Mouse (Mus musculus) kidney, embryonic 15.5 days (tissue): ENCODE results near the gene Krtap4-7. TPM values are rescaled to one million over a fixed set of nuclear protein-coding genes. Genes with fewer than 3 reads are reported as not detected.
"Not testable (repeated sequence)": the region's sequence is repeated elsewhere in the genome, so short reads cannot be mapped to it uniquely, and the experiment has no call there.

Experiments used
- ATAC-seq: fragments of 200-750 bp; cut with Nextera tagmentation; replicated peaks from 2 replicates; pipeline ENCODE4 v1.8.0; 2017; ENCODE audit warnings: moderate TSS enrichment; ENCODE audit not compliant: low FRiP score
- H3K27ac ChIP-seq: fragments of 300-500 bp; sonication (generic); 2 replicates; pipeline ENCODE4 v1.5.1; 2015; ENCODE audit warnings: mild to moderate bottlenecking, inconsistent platforms
- H3K27me3 ChIP-seq: fragments of 300-500 bp; sonication (generic); 2 replicates; pipeline ENCODE4 v1.6.1; 2015; ENCODE audit warnings: inconsistent platforms
- H3K36me3 ChIP-seq: fragments of 300-500 bp; sonication (generic); 2 replicates; pipeline ENCODE4 v1.6.1; 2015; ENCODE audit warnings: inconsistent platforms
- H3K4me1 ChIP-seq: fragments of 300-500 bp; sonication (generic); 2 replicates; pipeline ENCODE4 v1.6.1; 2015; ENCODE audit warnings: inconsistent platforms
- H3K4me2 ChIP-seq: fragments of 300-500 bp; sonication (generic); 2 replicates; pipeline ENCODE4 v1.6.1; 2015; ENCODE audit warnings: moderate library complexity, mild to moderate bottlenecking, inconsistent platforms
- H3K4me3 ChIP-seq: fragments of 300-500 bp; sonication (generic); replicated peaks from 2 replicates; pipeline ENCODE4 v1.5.1; 2015; ENCODE audit warnings: mild to moderate bottlenecking, inconsistent platforms
- H3K9ac ChIP-seq: fragments of 300-500 bp; sonication (generic); 2 replicates; pipeline ENCODE4 v1.6.1; 2015; ENCODE audit warnings: mild to moderate bottlenecking, inconsistent platforms
- H3K9me3 ChIP-seq: fragments of 300-500 bp; sonication (generic); replicated peaks from 2 replicates; pipeline ENCODE4 v1.6.1; 2016; ENCODE audit warnings: inconsistent platforms
- WGBS: fragments of 180-500 bp; shearing (Covaris S2); methylation state at CpG from one replicate; pipeline ENCODE4 v1.1.7; 2015; ENCODE audit warnings: mixed read lengths; 5-methylcytosine and 5-hydroxymethylcytosine counted together
- polyA plus RNA-seq: library from polyadenylated mRNA; unstranded; fragments of >200 nt; fragmentation: Nextera tagmentation; extraction: Ambion mirVana; gene quantifications from 2 replicates; pipeline ENCODE4 v1.2.1, GENCODE M21; 2015

The Krtap4-7 gene
- polyA plus RNA-seq, 1 experiment from 2014 or later: not detected

- H3K9me3 ChIP-seq: no peaks in the 10 kb centered on the region
- ATAC-seq: no peak
- no peak overlapping the region for H3K4me3 ChIP-seq
- 66% methylated on average over 1 of the region's 1 CpGs for WGBS
- H3K27ac ChIP-seq: no peak overlapping the region
- H3K4me2 ChIP-seq: no peak overlapping the region
- H3K9ac ChIP-seq: no peak overlapping the region
- no peaks in the 10 kb centered on the region for H3K4me1 ChIP-seq
- H3K36me3 ChIP-seq: no peaks in the 10 kb centered on the region
- no peaks in the 10 kb centered on the region for H3K27me3 ChIP-seq
These were observed 6.8 kb downstream of the Krtap4-7 start for GRCm38 (mm10) chr11:99637086-99637485.

- no peak for ATAC-seq
- 34% methylated on average over 8 of the region's 8 CpGs for WGBS
- no peaks in the 10 kb centered on the region for H3K27me3 ChIP-seq
- no peak within 1 kb of the TSS for H3K9ac ChIP-seq
- H3K4me2 ChIP-seq: no peak within 1 kb of the TSS
- H3K36me3 ChIP-seq: no peaks in the 10 kb centered on the region
- no peaks in the 10 kb centered on the region for H3K4me1 ChIP-seq
- H3K27ac ChIP-seq: no peak within 1 kb of the TSS
- no peaks in the 10 kb centered on the region for H3K9me3 ChIP-seq
- H3K4me3 ChIP-seq: no peak within 1 kb of the TSS
These were observed 9.2 kb downstream of the Krtap4-7 start, which contains the start of gene Krtap4-2 for GRCm38 (mm10) chr11:99634653-99635134. Krtap4-2 (minus strand) TSS chr11:99635084.

- H3K9ac ChIP-seq: no peak overlapping the region
- ATAC-seq: no peak
- 61% methylated on average over 2 of the region's 2 CpGs for WGBS
- no peaks in the 10 kb centered on the region for H3K4me1 ChIP-seq
- no peaks in the 10 kb centered on the region for H3K36me3 ChIP-seq
- no peaks in the 10 kb centered on the region for H3K27me3 ChIP-seq
- H3K27ac ChIP-seq: no peak overlapping the region
- H3K9me3 ChIP-seq: no peaks in the 10 kb centered on the region
- H3K4me3 ChIP-seq: no peak overlapping the region
- H3K4me2 ChIP-seq: no peak overlapping the region
These were observed 10.6 kb downstream of the Krtap4-7 start for GRCm38 (mm10) chr11:99633293-99633692.

GRCm38 (mm10) chr11:99630890-99631289 is 13.0 kb downstream of the Krtap4-7 start:
- no peak for ATAC-seq
- WGBS: 79% methylated on average over 3 of the region's 3 CpGs
- no peak overlapping the region for H3K27ac ChIP-seq
- no peaks in the 10 kb centered on the region for H3K9me3 ChIP-seq
- H3K4me2 ChIP-seq: no peak overlapping the region
- H3K9ac ChIP-seq: no peak overlapping the region
- no peaks in the 10 kb centered on the region for H3K36me3 ChIP-seq
- no peaks in the 10 kb centered on the region for H3K27me3 ChIP-seq
- H3K4me3 ChIP-seq: no peak overlapping the region
- H3K4me1 ChIP-seq: no peaks in the 10 kb centered on the region

GRCm38 (mm10) chr11:99628138-99628537 is 15.8 kb downstream of the Krtap4-7 start, which contains the start of gene Krtap4-1:
Krtap4-1 (minus strand) TSS chr11:99628238.
- H3K9ac ChIP-seq: no peak within 1 kb of the TSS
- no peaks in the 10 kb centered on the region for H3K4me1 ChIP-seq
- no peaks in the 10 kb centered on the region for H3K36me3 ChIP-seq
- H3K4me3 ChIP-seq: no peak within 1 kb of the TSS
- H3K27me3 ChIP-seq: no peaks in the 10 kb centered on the region
- no peak within 1 kb of the TSS for H3K4me2 ChIP-seq
- WGBS: 86% methylated on average over 4 of the region's 4 CpGs
- no peak for ATAC-seq
- no peaks in the 10 kb centered on the region for H3K9me3 ChIP-seq
- no peak within 1 kb of the TSS for H3K27ac ChIP-seq

GRCm38 (mm10) chr11:99620335-99620734 is 23.6 kb downstream of the Krtap4-7 start, which contains the start of gene Gm11562:
Gm11562 (minus strand) TSS chr11:99620435.
- 82% methylated on average over 2 of the region's 2 CpGs for WGBS
- Histone ChIP-seq H3K9ac (no peak within 1 kb of the TSS), H3K4me1 (no peaks in the 10 kb centered on the region), H3K27ac (no peak within 1 kb of the TSS), H3K9me3 (no peaks in the 10 kb centered on the region), H3K4me2 (no peak within 1 kb of the TSS), H3K4me3 (no peak within 1 kb of the TSS), H3K36me3 (no peaks in the 10 kb centered on the region), H3K27me3 (no peaks in the 10 kb centered on the region)
- no peak for ATAC-seq

- WGBS: 76% methylated on average over 3 of the region's 3 CpGs
- Histone ChIP-seq H3K9ac (no peak within 1 kb of the TSS), H3K27ac (no peak within 1 kb of the TSS), H3K4me3 (no peak within 1 kb of the TSS), H3K27me3 (no peaks in the 10 kb centered on the region), H3K4me1 (no peaks in the 10 kb centered on the region), H3K9me3 (no peaks in the 10 kb centered on the region), H3K4me2 (no peak within 1 kb of the TSS), H3K36me3 (no peaks in the 10 kb centered on the region)
- ATAC-seq: no peak
These were observed 29.0 kb downstream of the Krtap4-7 start, which contains the start of gene Krtap2-4 for GRCm38 (mm10) chr11:99614796-99615363. Krtap2-4 (minus strand) TSS chr11:99614846.

GRCm38 (mm10) chr11:99610089-99610488 is 33.8 kb downstream of the Krtap4-7 start, which contains the start of gene Gm11937:
Gm11937 (minus strand) TSS chr11:99610189.
- not testable (repeated sequence) for H3K4me2 ChIP-seq, H3K27me3 ChIP-seq, H3K9ac ChIP-seq, H3K36me3 ChIP-seq, H3K4me3 ChIP-seq, H3K27ac ChIP-seq, ATAC-seq, H3K4me1 ChIP-seq, H3K9me3 ChIP-seq
- WGBS: 67% methylated on average over 1 of the region's 2 CpGs

- no peak overlapping the region for H3K4me3 ChIP-seq
- H3K4me1 ChIP-seq: no peaks in the 10 kb centered on the region
- no peak for ATAC-seq
- 74% methylated on average over 1 of the region's 1 CpGs for WGBS
- H3K36me3 ChIP-seq: no peaks in the 10 kb centered on the region
- H3K4me2 ChIP-seq: no peak overlapping the region
- H3K9me3 ChIP-seq: no peaks in the 10 kb centered on the region
- no peak overlapping the region for H3K9ac ChIP-seq
- H3K27ac ChIP-seq: no peak overlapping the region
- H3K27me3 ChIP-seq: 0 out of 2 replicates have a peak, but pooled peaks cover 3% of the 10 kb centered on the region
These were observed 34.8 kb downstream of the Krtap4-7 start for GRCm38 (mm10) chr11:99609126-99609525.

- 47% methylated on average over 1 of the region's 1 CpGs for WGBS
- not testable (repeated sequence) for H3K4me3 ChIP-seq, H3K27ac ChIP-seq, H3K9ac ChIP-seq, H3K4me2 ChIP-seq, H3K27me3 ChIP-seq, H3K4me1 ChIP-seq, H3K36me3 ChIP-seq, H3K9me3 ChIP-seq, ATAC-seq
These were observed 40.7 kb downstream of the Krtap4-7 start, which contains the start of gene Gm11938 for GRCm38 (mm10) chr11:99603208-99603607. Gm11938 (minus strand) TSS chr11:99603308.

GRCm38 (mm10) chr11:99597742-99598141 is 46.1 kb downstream of the Krtap4-7 start, which contains the start of gene Krtap9-3:
Krtap9-3 (minus strand) TSS chr11:99598105.
- H3K9me3 ChIP-seq, H3K36me3 ChIP-seq, H3K4me1 ChIP-seq, H3K27ac ChIP-seq, ATAC-seq, H3K4me3 ChIP-seq, H3K9ac ChIP-seq, H3K27me3 ChIP-seq, H3K4me2 ChIP-seq: not testable (repeated sequence)
- WGBS: 73% methylated on average over 6 of the region's 6 CpGs
